Mouse (Mus musculus) bone marrow, adult 2 months (tissue): ENCODE data around the gene Fbxl20. TPM values are rescaled to one million over a fixed set of nuclear protein-coding genes. Genes with fewer than 3 reads are reported as not detected.
A peak's percentile ranks its signal among the peaks of the same experiment; 100 is the strongest.

Experiments used
- H3K27ac ChIP-seq: fragments of 200-500 bp; 2 replicates; pipeline ENCODE4 v1.5.1; 2012; ENCODE audit warnings: low read depth, mild to moderate bottlenecking, control low read depth, inconsistent platforms, low read length; ENCODE audit not compliant: control insufficient read depth, poor library complexity, insufficient read depth
- H3K4me1 ChIP-seq: fragments of 200-500 bp; 2 replicates; pipeline ENCODE4 v1.6.1; 2011; ENCODE audit warnings: low read length; ENCODE audit not compliant: control insufficient read depth, insufficient read depth
- H3K4me3 ChIP-seq: fragments of 200-500 bp; replicated peaks from 2 replicates; pipeline ENCODE3; 2011; ENCODE audit warnings: mild to moderate bottlenecking, low read depth, low read length, control low read depth; ENCODE audit not compliant: control insufficient read depth
- CTCF ChIP-seq: fragments of 200-500 bp; IDR thresholded peaks from 2 replicates; pipeline ENCODE4 v1.5.1; 2011; ENCODE audit warnings: low read length, control low read depth; ENCODE audit not compliant: control insufficient read depth, insufficient read depth
- POLR2A ChIP-seq: fragments of 200-500 bp; IDR thresholded peaks from 2 replicates; pipeline ENCODE4 v1.6.1; 2011; ENCODE audit warnings: low read depth, mild to moderate bottlenecking, control low read depth, low read length, borderline replicate concordance; ENCODE audit not compliant: control insufficient read depth
- WGBS: fragments of 180-500 bp; shearing (Covaris S2); methylation state at CpG from one replicate; pipeline ENCODE4 v1.1.7; 2018; 5-methylcytosine and 5-hydroxymethylcytosine counted together
- polyA plus RNA-seq: library from polyadenylated mRNA; stranded (reverse); fragments of >200 nt; gene quantifications from 2 replicates; pipeline ENCODE4 v1.2.4, GENCODE M21; 2011; ENCODE audit warnings: low replicate concordance; ENCODE audit not compliant: missing spikeins, insufficient read depth, insufficient read length

The Fbxl20 gene
- polyA plus RNA-seq, 1 experiment, result 10.1 TPM

GRCm38 (mm10) chr11:98150625-98151156, 488 bp upstream of the Fbxl20 start:
- H3K4me3 ChIP-seq, result no peak overlapping the region
- no peak for TF ChIP-seq CTCF
- TF ChIP-seq POLR2A, result no peak
- H3K27ac ChIP-seq, result no peak overlapping the region
- no peaks in the 10 kb centered on the region; the same call in 1 of the 2 replicates for H3K4me1 ChIP-seq
- 1% methylated on average over 10 of the region's 10 CpGs for WGBS

GRCm38 (mm10) chr11:98149304-98149750, 876 bp downstream of the Fbxl20 start:
- WGBS, result 1% methylated on average over 56 of the region's 57 CpGs
- peak; percentile 68; the same call in 1 of the 2 replicates for TF ChIP-seq POLR2A
- no peak for TF ChIP-seq CTCF
- Histone ChIP-seq H3K4me3 (peak overlapping the region; percentile 93), H3K27ac (peak overlapping the region; percentile 76), H3K4me1 (no peaks in the 10 kb centered on the region; the same call in 1 of the 2 replicates)

- TF ChIP-seq CTCF, result no peak
- no peak for TF ChIP-seq POLR2A
- under 1% methylated on average over 45 of the region's 45 CpGs for WGBS
- Histone ChIP-seq H3K27ac (peak overlapping the region; percentile 76), H3K4me3 (peak overlapping the region; percentile 93), H3K4me1 (no peaks in the 10 kb centered on the region; the same call in 1 of the 2 replicates)
Observed at GRCm38 (mm10) chr11:98148551-98149301, 1.5 kb downstream of the Fbxl20 start.

GRCm38 (mm10) chr11:98145856-98146255, 4.3 kb downstream of the Fbxl20 start:
- no peak overlapping the region for H3K4me3 ChIP-seq
- TF ChIP-seq POLR2A (no peak), CTCF (no peak)
- no peak overlapping the region for H3K27ac ChIP-seq
- 86% methylated on average over 7 of the region's 7 CpGs for WGBS
- no peaks in the 10 kb centered on the region; the same call in 1 of the 2 replicates for H3K4me1 ChIP-seq

- 73% methylated on average over 2 of the region's 2 CpGs for WGBS
- no peak overlapping the region for H3K4me3 ChIP-seq
- no peak overlapping the region for H3K27ac ChIP-seq
- TF ChIP-seq CTCF (no peak), POLR2A (no peak)
- no peaks in the 10 kb centered on the region; the same call in 1 of the 2 replicates for H3K4me1 ChIP-seq
Observed at GRCm38 (mm10) chr11:98142545-98142944, 7.7 kb downstream of the Fbxl20 start.

- Histone ChIP-seq H3K4me1 (no peaks in the 10 kb centered on the region; the same call in 1 of the 2 replicates), H3K27ac (no peak overlapping the region), H3K4me3 (no peak overlapping the region)
- no peak for TF ChIP-seq CTCF
- TF ChIP-seq POLR2A, result no peak
- WGBS, result 84% methylated on average over 7 of the region's 7 CpGs
Observed at GRCm38 (mm10) chr11:98138894-98139293, 11.3 kb downstream of the Fbxl20 start.

GRCm38 (mm10) chr11:98137836-98138235, 12.4 kb downstream of the Fbxl20 start:
- Histone ChIP-seq H3K27ac (no peak overlapping the region), H3K4me1 (no peaks in the 10 kb centered on the region; the same call in 1 of the 2 replicates), H3K4me3 (no peak overlapping the region)
- TF ChIP-seq CTCF (no peak), POLR2A (no peak)
- 83% methylated on average over 11 of the region's 11 CpGs for WGBS

GRCm38 (mm10) chr11:98134951-98135350, 15.3 kb downstream of the Fbxl20 start:
- no peak for TF ChIP-seq CTCF
- TF ChIP-seq POLR2A, result no peak
- H3K4me1 ChIP-seq, result no peaks in the 10 kb centered on the region; the same call in 1 of the 2 replicates
- H3K4me3 ChIP-seq, result no peak overlapping the region
- 79% methylated on average over 4 of the region's 4 CpGs for WGBS
- no peak overlapping the region for H3K27ac ChIP-seq
